In the genomic region with DNA sequence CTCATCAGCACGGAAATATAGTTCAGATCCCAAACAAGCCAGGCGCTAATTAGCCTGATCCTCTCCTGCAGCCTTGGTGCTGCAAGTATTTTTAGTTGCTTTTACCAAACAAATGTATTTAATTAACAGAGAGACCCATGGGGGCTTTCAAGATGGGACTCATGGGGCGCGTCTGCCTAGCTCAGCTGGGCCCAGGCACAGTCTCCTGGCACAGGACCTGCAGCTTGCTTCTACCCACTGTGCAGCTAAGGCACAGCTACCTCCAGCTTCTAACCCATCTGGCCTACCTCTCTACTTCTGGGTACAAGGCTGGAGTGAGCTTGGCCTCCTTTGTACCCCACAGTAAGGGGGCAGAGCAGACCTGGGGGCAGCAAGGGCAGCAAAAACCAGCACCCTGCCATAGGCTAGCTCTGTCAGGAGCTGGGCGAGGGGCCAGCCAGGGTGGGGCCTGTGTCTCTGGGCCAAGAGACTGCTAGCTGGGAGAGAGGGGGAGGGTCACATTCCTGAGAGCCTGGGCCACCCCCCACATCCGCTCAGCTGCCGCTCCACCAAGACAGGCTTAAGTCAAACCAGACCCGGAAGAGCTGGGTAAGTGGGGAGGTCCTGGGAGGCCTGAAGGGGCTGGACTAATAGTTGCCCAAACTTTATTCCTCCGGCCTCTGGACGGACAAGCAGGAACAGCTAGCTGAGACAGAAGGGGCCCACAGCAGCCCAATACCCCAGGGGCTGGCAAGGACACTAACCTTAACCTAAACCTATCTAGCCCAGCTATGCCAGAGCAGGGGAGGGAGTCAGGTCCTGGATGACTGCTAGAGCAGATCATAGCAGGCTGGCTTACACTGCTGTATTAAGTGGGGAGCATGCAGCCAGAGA, we compare ENCODE assay signal across 8 mouse cellular contexts. TPM values are rescaled to one million over a fixed set of nuclear protein-coding genes. Genes with fewer than 3 reads are reported as not detected.
DNase-seq lines count a peak whose midpoint lies in the region; ATAC-seq and TF ChIP-seq lines count a peak whose summit lies in the region.

No protein-coding gene starts in this region.

- H3K4me2 ChIP-seq in forebrain, embryonic 13.5 days, result no peak overlapping the region
- no peak overlapping the region; the same call in 1 of the 2 replicates for H3K4me2 ChIP-seq in stomach, embryonic 16.5 days (ENCODE audit: low read depth, low read length)

- H3K79me2 ChIP-seq in C2C12 (ENCODE audit: control insufficient read depth, insufficient read depth), result peaks cover 74% of the 10 kb centered on the region

- intact Hi-C loops in heart, postnatal 25 days (cut with DNase I), result loop anchor here (5.0 kb wide), 2 partner anchors 103 to 287 kb away; no protein-coding TSS in a partner anchor

- peak overlapping the region; percentile 57 for H3ac ChIP-seq in C2C12 (ENCODE audit: control insufficient read depth, insufficient read length, low read depth)

- no peak overlapping the region for H3K4me3 ChIP-seq in C2C12 (ENCODE audit: insufficient read depth, poor library complexity, severe bottlenecking)
- no peak overlapping the region for H3K4me3 ChIP-seq in forebrain, embryonic 13.5 days
- no peak overlapping the region for H3K4me3 ChIP-seq in stomach, embryonic 16.5 days (replicated peaks; ENCODE audit: low read length)

- WGBS in forebrain, embryonic 13.5 days, result 35% methylated on average over 10 of the region's 10 CpGs
- 25% methylated on average over 10 of the region's 10 CpGs for WGBS in stomach, embryonic 16.5 days

- peak; percentile 76 for ATAC-seq in Patski
- ATAC-seq in forebrain, embryonic 13.5 days, result peak; percentile 52
- ATAC-seq in stomach, embryonic 16.5 days (ENCODE audit: insufficient read depth, low FRiP score), result peak; percentile 88

- TF ChIP-seq CTCF in C2C12 (IDR thresholded peaks at IDR 0.05; ENCODE audit: control insufficient read depth, insufficient read depth, insufficient read length), result no peak
- no peak for TF ChIP-seq CTCF in Patski (IDR thresholded peaks at IDR 0.05)

- H3K9ac ChIP-seq in forebrain, embryonic 13.5 days, result peak overlapping the region; percentile 22; the same call in 1 of the 2 replicates
- peak overlapping the region; percentile 62 for H3K9ac ChIP-seq in stomach, embryonic 16.5 days (ENCODE audit: low read length)

- CTCF ChIA-PET in Patski (lab: Charles Lee), result interaction anchor here (0.9 kb wide), 1 partner anchor 212 kb away, joined by 3 read pairs; no protein-coding TSS in a partner anchor

- POLR2A ChIA-PET in Patski (lab: Charles Lee), result interaction anchor here (0.7 kb wide), 1 partner anchor 374 kb away, joined by 3 read pairs; no protein-coding TSS in a partner anchor

- DNase-seq in Patski (ENCODE audit: low read depth, low spot score), result peak; percentile 83
- peak; percentile 84 for DNase-seq in heart, postnatal 25 days (ENCODE audit: low spot score)
- peak; percentile 95 to 96 for DNase-seq in kidney, postnatal 25 days
- DNase-seq in mesoderm, embryonic 11.5 days (ENCODE audit: low read depth, low spot score), result peak; percentile 89
- DNase-seq in layer of hippocampus, postnatal 25 days (ENCODE audit: extremely low spot score in 1 of 2, low spot score in 1 of 2), result no peak

- peak overlapping the region; percentile 57; the same call in 1 of the 2 replicates for H3K27ac ChIP-seq in forebrain, embryonic 13.5 days
- peak overlapping the region; percentile 88 for H3K27ac ChIP-seq in stomach, embryonic 16.5 days (ENCODE audit: low read length)

- H3K27me3 ChIP-seq in C2C12 (ENCODE audit: control insufficient read depth, insufficient read depth, insufficient read length), result no peaks in the 10 kb centered on the region
- no peaks in the 10 kb centered on the region for H3K27me3 ChIP-seq in Patski
- no peaks in the 10 kb centered on the region for H3K27me3 ChIP-seq in forebrain, embryonic 13.5 days
- H3K27me3 ChIP-seq in stomach, embryonic 16.5 days (ENCODE audit: control insufficient read depth, insufficient read depth, low read length), result no peaks in the 10 kb centered on the region

- H3K36me3 ChIP-seq in C2C12 (ENCODE audit: control insufficient read depth, insufficient read depth), result peaks cover 68% of the 10 kb centered on the region
- H3K36me3 ChIP-seq in forebrain, embryonic 13.5 days (ENCODE audit: poor library complexity, severe bottlenecking), result peaks cover 85% of the 10 kb centered on the region
- H3K36me3 ChIP-seq in stomach, embryonic 16.5 days (ENCODE audit: control insufficient read depth, insufficient read depth, low read length), result peaks cover 19% of the 10 kb centered on the region; the same call in 1 of the 2 replicates

- peaks cover 29% of the 10 kb centered on the region for H3K4me1 ChIP-seq in forebrain, embryonic 13.5 days
- peaks cover 19% of the 10 kb centered on the region for H3K4me1 ChIP-seq in stomach, embryonic 16.5 days (ENCODE audit: control insufficient read depth, insufficient read depth, low read length)

- in situ Hi-C loops in Patski (cut with MboI; ENCODE audit: low pct_unique_long_range_greater_than_20kb), result loop anchor here (5.0 kb wide), 1 partner anchor 413 kb away; no protein-coding TSS in a partner anchor

- H3K79me3 ChIP-seq in C2C12 (ENCODE audit: low read depth), result peaks cover 48% of the 10 kb centered on the region

- H3K9me3 ChIP-seq in forebrain, embryonic 13.5 days (replicated peaks), result no peaks in the 10 kb centered on the region
- no peaks in the 10 kb centered on the region for H3K9me3 ChIP-seq in stomach, embryonic 16.5 days (replicated peaks; ENCODE audit: control insufficient read depth, low read length)

TF ChIP-seq in C2C12, 6 proteins besides CTCF, POLR2A, EP300 and RAD21:
- TF ChIP-seq MYOG (IDR thresholded peaks at IDR 0.05; ENCODE audit: control insufficient read depth, extremely low read depth, insufficient read length) (no peak), FOSL1 (IDR thresholded peaks at IDR 0.05; ENCODE audit: insufficient read depth, low read length, poor library complexity, severe bottlenecking) (no peak), USF1 (IDR thresholded peaks at IDR 0.05; ENCODE audit: low read depth) (no peak), MAX (IDR thresholded peaks at IDR 0.05) (peak; percentile 37), CEBPB (IDR thresholded peaks at IDR 0.05; ENCODE audit: low read depth) (no peak), MYOD1 (IDR thresholded peaks at IDR 0.05; ENCODE audit: control insufficient read depth, insufficient read length, low read depth) (peak; percentile 88)
TF ChIP-seq in C2C12: peak in this region for 2.

RNA-seq across cellular contexts. Expression of a gene that starts 17.6 kb away (rescaled TPM):
- polyA plus RNA-seq in C2C12 (2012; fragmentation: generic; extraction: Trizol), result 40.9 TPM
- 103 TPM for polyA plus RNA-seq in Patski (2021)
- 34.8 and 37.4 TPM in 2 replicates for polyA plus RNA-seq in forebrain, embryonic 13.5 days (2015; fragmentation: Nextera tagmentation; extraction: Ambion mirVana)
- 10 to 100 TPM; 21.2 to 28.7 TPM for total RNA-seq in heart, postnatal 25 days (2021)
- 9.3 and 10.0 TPM in 2 replicates for polyA plus RNA-seq in stomach, embryonic 16.5 days (2015; fragmentation: Nextera tagmentation; extraction: Ambion mirVana)
- total RNA-seq in layer of hippocampus, postnatal 25 days (2021), result 100 to 1,000 TPM; 120 to 129 TPM

Comparison
In these comparisons a context has a peak if more than half of its experiments do, and no peak if none do; other contexts are left out.
1. DNase-seq: peak in Patski (single experiment), heart, postnatal 25 days (single experiment), kidney, postnatal 25 days (2 of 2) and mesoderm, embryonic 11.5 days (single experiment); none in layer of hippocampus, postnatal 25 days (0 of 2).
2. Peak in every context shown above with its lines, with median percentiles within 50 percentile points of each other: ATAC-seq.